Comparison of ENCODE assay signal across 8 mouse cellular contexts in genomic region chr7:80369967-80370431, GRCm38 (mm10). TPM values are rescaled to one million over a fixed set of nuclear protein-coding genes. Genes with fewer than 3 reads are reported as not detected.
DNase-seq lines count a peak whose midpoint lies in the region; ATAC-seq lines count a peak whose summit lies in the region.

No protein-coding gene starts in this region.

- H3K9ac ChIP-seq in liver, embryonic 11.5 days (ENCODE audit: low read depth, low read length) = peak overlapping the region; percentile 73
- peak overlapping the region; percentile 64; the same call in 1 of the 2 replicates for H3K9ac ChIP-seq in stomach, embryonic 15.5 days

- no peaks in the 10 kb centered on the region for H3K27me3 ChIP-seq in forebrain, embryonic 10.5 days (ENCODE audit: poor library complexity, severe bottlenecking)
- H3K27me3 ChIP-seq in liver, embryonic 11.5 days (replicated peaks; ENCODE audit: control insufficient read depth, insufficient read depth, low read length) = no peaks in the 10 kb centered on the region
- no peaks in the 10 kb centered on the region for H3K27me3 ChIP-seq in stomach, embryonic 15.5 days (replicated peaks)

- peak overlapping the region; percentile 94; the same call in 1 of the 2 replicates for H3K27ac ChIP-seq in forebrain, embryonic 10.5 days
- H3K27ac ChIP-seq in liver, embryonic 11.5 days (ENCODE audit: low read depth, low read length) = peak overlapping the region; percentile 14; the same call in 1 of the 2 replicates
- peak overlapping the region; percentile 76 for H3K27ac ChIP-seq in stomach, embryonic 15.5 days

- peaks cover 27% of the 10 kb centered on the region for H3K4me1 ChIP-seq in forebrain, embryonic 10.5 days
- peaks cover 12% of the 10 kb centered on the region for H3K4me1 ChIP-seq in liver, embryonic 11.5 days (replicated peaks; ENCODE audit: control insufficient read depth, insufficient read depth, low read length)
- peaks cover 11% of the 10 kb centered on the region for H3K4me1 ChIP-seq in stomach, embryonic 15.5 days

- H3K36me3 ChIP-seq in forebrain, embryonic 10.5 days (replicated peaks) = peaks cover 38% of the 10 kb centered on the region
- peaks cover 11% of the 10 kb centered on the region; the same call in 1 of the 2 replicates for H3K36me3 ChIP-seq in liver, embryonic 11.5 days (ENCODE audit: control insufficient read depth, insufficient read depth, low read length)
- H3K36me3 ChIP-seq in stomach, embryonic 15.5 days = peaks cover 20% of the 10 kb centered on the region

- 0 out of 2 replicates have a peak, but pooled peaks have one; percentile 2 for ATAC-seq in frontal cortex, adult (ENCODE audit: low TSS enrichment)
- ATAC-seq in liver, embryonic 11.5 days (replicated peaks; ENCODE audit: low FRiP score) = no peak
- no peak for ATAC-seq in stomach, embryonic 15.5 days (ENCODE audit: insufficient read depth, low FRiP score, low read depth)

- H3K4me2 ChIP-seq in liver, embryonic 11.5 days = peak overlapping the region; percentile 97
- peak overlapping the region; percentile 80 for H3K4me2 ChIP-seq in stomach, embryonic 15.5 days

- peak overlapping the region; percentile 97 for H3K4me3 ChIP-seq in forebrain, embryonic 10.5 days
- peak overlapping the region; percentile 81 for H3K4me3 ChIP-seq in liver, embryonic 11.5 days (ENCODE audit: low read depth, low read length)
- peak overlapping the region; percentile 88 for H3K4me3 ChIP-seq in stomach, embryonic 15.5 days (replicated peaks)

- DNase-seq in frontal cortex, postnatal 25 days (ENCODE audit: low spot score in 2 of 2) = no peak
- peak; percentile 53 for DNase-seq in A20 (ENCODE audit: low read depth, low spot score)
- DNase-seq in forebrain, embryonic 10.5 days (ENCODE audit: extremely low spot score, low spot score) = no peak
- DNase-seq in liver, embryonic 11.5 days (ENCODE audit: low spot score) = no peak
- no peak for DNase-seq in left cerebral cortex, postnatal 4 days
- DNase-seq in B cell, adult 2 months = no peak

- 58% methylated on average over 4 of the region's 4 CpGs for WGBS in forebrain, embryonic 10.5 days
- WGBS in liver, embryonic 11.5 days = 40% methylated on average over 4 of the region's 4 CpGs
- WGBS in stomach, embryonic 15.5 days = 29% methylated on average over 4 of the region's 4 CpGs

- H3K9me3 ChIP-seq in forebrain, embryonic 10.5 days = no peaks in the 10 kb centered on the region
- no peaks in the 10 kb centered on the region for H3K9me3 ChIP-seq in liver, embryonic 11.5 days (ENCODE audit: control insufficient read depth, low read length)
- H3K9me3 ChIP-seq in stomach, embryonic 15.5 days = no peaks in the 10 kb centered on the region

- intact Hi-C loops in left cerebral cortex, postnatal 4 days (cut with DNase I) = no loop called here

RNA-seq across cellular contexts. Expression of gene Man2a2, which starts 1.2 kb away (rescaled TPM):
- polyA plus RNA-seq in forebrain, embryonic 10.5 days (2016; fragmentation: Nextera tagmentation; extraction: Ambion mirVana) = 17.0 and 17.8 TPM in 2 replicates
- 9.4 and 12.4 TPM in 2 replicates for polyA plus RNA-seq in liver, embryonic 11.5 days (2014; fragmentation: Nextera tagmentation; extraction: Ambion mirVana)
- 16.3 and 16.4 TPM in 2 replicates for polyA plus RNA-seq in stomach, embryonic 15.5 days (2015; fragmentation: Nextera tagmentation; extraction: Ambion mirVana)
- 100 to 1,000 TPM; 112 to 121 TPM for total RNA-seq in left cerebral cortex, postnatal 4 days (2021)

RNA-seq across cellular contexts. Expression of gene Fes, which starts 17.7 kb away (rescaled TPM):
- polyA plus RNA-seq in forebrain, embryonic 10.5 days (2016; fragmentation: Nextera tagmentation; extraction: Ambion mirVana) = 7.2 and 9.2 TPM in 2 replicates
- polyA plus RNA-seq in liver, embryonic 11.5 days (2014; fragmentation: Nextera tagmentation; extraction: Ambion mirVana) = 15.2 and 16.4 TPM in 2 replicates
- polyA plus RNA-seq in stomach, embryonic 15.5 days (2015; fragmentation: Nextera tagmentation; extraction: Ambion mirVana) = 12.5 and 13.5 TPM in 2 replicates
- total RNA-seq in left cerebral cortex, postnatal 4 days (2021) = 1 to 10 TPM; 5.2 to 7.5 TPM

RNA-seq across cellular contexts. Expression of gene Hddc3, which starts 27.1 kb away (rescaled TPM):
- 25.2 and 27.9 TPM in 2 replicates for polyA plus RNA-seq in forebrain, embryonic 10.5 days (2016; fragmentation: Nextera tagmentation; extraction: Ambion mirVana)
- polyA plus RNA-seq in liver, embryonic 11.5 days (2014; fragmentation: Nextera tagmentation; extraction: Ambion mirVana) = 9.7 and 10.5 TPM in 2 replicates
- polyA plus RNA-seq in stomach, embryonic 15.5 days (2015; fragmentation: Nextera tagmentation; extraction: Ambion mirVana) = 16.4 and 20.1 TPM in 2 replicates
- 10 to 100 TPM; 49.2 to 50.8 TPM for total RNA-seq in left cerebral cortex, postnatal 4 days (2021)

RNA-seq across cellular contexts. Expression of gene Unc45a, which starts 29.2 kb away (rescaled TPM):
- 42.0 and 44.0 TPM in 2 replicates for polyA plus RNA-seq in forebrain, embryonic 10.5 days (2016; fragmentation: Nextera tagmentation; extraction: Ambion mirVana)
- 23.7 and 24.0 TPM in 2 replicates for polyA plus RNA-seq in liver, embryonic 11.5 days (2014; fragmentation: Nextera tagmentation; extraction: Ambion mirVana)
- 35.5 and 38.3 TPM in 2 replicates for polyA plus RNA-seq in stomach, embryonic 15.5 days (2015; fragmentation: Nextera tagmentation; extraction: Ambion mirVana)
- 10 to 100 TPM; 63.0 to 63.3 TPM for total RNA-seq in left cerebral cortex, postnatal 4 days (2021)

RNA-seq across cellular contexts. Expression of gene Furin, which starts 35.2 kb away (rescaled TPM):
- 3.3 and 3.9 TPM in 2 replicates for polyA plus RNA-seq in forebrain, embryonic 10.5 days (2016; fragmentation: Nextera tagmentation; extraction: Ambion mirVana)
- polyA plus RNA-seq in liver, embryonic 11.5 days (2014; fragmentation: Nextera tagmentation; extraction: Ambion mirVana) = 8.3 and 10.4 TPM in 2 replicates
- 11.6 and 12.5 TPM in 2 replicates for polyA plus RNA-seq in stomach, embryonic 15.5 days (2015; fragmentation: Nextera tagmentation; extraction: Ambion mirVana)
- 10 to 100 TPM; 41.5 to 44.8 TPM for total RNA-seq in left cerebral cortex, postnatal 4 days (2021)

Comparison
In these comparisons a context has a peak if more than half of its experiments do, and no peak if none do; other contexts are left out.
1. H3K27ac ChIP-seq: peak in every context shown above with its lines; median percentile 94 in forebrain, embryonic 10.5 days; 76 in stomach, embryonic 15.5 days; 14 in liver, embryonic 11.5 days.